Mouse (Mus musculus) liver, embryonic 12.5 days (tissue): ENCODE data around the gene Ptpa. TPM values are rescaled to one million over a fixed set of nuclear protein-coding genes. Genes with fewer than 3 reads are reported as not detected.

Experiments
- ATAC-seq: fragments of 200-750 bp; cut with Nextera tagmentation; 2 replicates; pipeline ENCODE4 v1.8.0; 2017; ENCODE audit warnings: moderate number of reproducible peaks, mild to moderate bottlenecking, moderate library complexity
- H3K27ac ChIP-seq: fragments of 300-500 bp; sonication (generic); 2 replicates; pipeline ENCODE4 v1.5.1; 2016; ENCODE audit warnings: mild to moderate bottlenecking
- H3K27me3 ChIP-seq: fragments of 300-500 bp; sonication (generic); replicated peaks from 2 replicates; pipeline ENCODE4 v1.6.1; 2016; ENCODE audit warnings: mild to moderate bottlenecking, moderate library complexity
- H3K36me3 ChIP-seq: fragments of 300-500 bp; sonication (generic); 2 replicates; pipeline ENCODE4 v1.6.1; 2016; ENCODE audit warnings: mild to moderate bottlenecking, moderate library complexity
- H3K4me1 ChIP-seq: fragments of 300-500 bp; sonication (generic); 2 replicates; pipeline ENCODE4 v1.6.1; 2016
- H3K4me2 ChIP-seq: fragments of 300-500 bp; sonication (generic); 2 replicates; pipeline ENCODE4 v1.6.1; 2016; ENCODE audit warnings: mild to moderate bottlenecking, moderate library complexity
- H3K4me3 ChIP-seq: fragments of 300-500 bp; sonication (generic); 2 replicates; pipeline ENCODE4 v1.5.1; 2016; ENCODE audit warnings: mild to moderate bottlenecking, moderate library complexity
- H3K9ac ChIP-seq: fragments of 300-500 bp; sonication (generic); 2 replicates; pipeline ENCODE4 v1.6.1; 2016; ENCODE audit warnings: mild to moderate bottlenecking, moderate library complexity
- H3K9me3 ChIP-seq: fragments of 300-500 bp; sonication (generic); replicated peaks from 2 replicates; pipeline ENCODE4 v1.6.1; 2016; ENCODE audit warnings: mild to moderate bottlenecking, moderate library complexity
- WGBS: fragments of 180-500 bp; shearing (Covaris S2); methylation state at CpG from one replicate; pipeline ENCODE4 v1.1.7; 2016; ENCODE audit not compliant: insufficient replicate concordance; 5-methylcytosine and 5-hydroxymethylcytosine counted together
- polyA plus RNA-seq: library from polyadenylated mRNA; unstranded; fragments of >200 nt; fragmentation: Nextera tagmentation; extraction: Ambion mirVana; gene quantifications from 2 replicates; pipeline ENCODE4 v1.2.1, GENCODE M21; 2016

Ptpa gene
- polyA plus RNA-seq, 1 experiment from 2014 or later, result 173 TPM

- Histone ChIP-seq H3K4me3 (no peak overlapping the region), H3K27ac (peak overlapping the region; percentile 82), H3K9me3 (no peaks in the 10 kb centered on the region), H3K36me3 (peaks cover 99% of the 10 kb centered on the region), H3K9ac (peak overlapping the region; percentile 39; the same call in 1 of the 2 replicates), H3K4me1 (peaks cover 65% of the 10 kb centered on the region), H3K4me2 (peak overlapping the region; percentile 38), H3K27me3 (no peaks in the 10 kb centered on the region)
- 27% methylated on average over 12 of the region's 12 CpGs for WGBS
- peak; percentile 30; the same call in 1 of the 2 replicates for ATAC-seq
Observed at GRCm38 (mm10) chr2:30440701-30441517, 25.1 kb downstream of the Ptpa start.

- no peak for ATAC-seq
- peak overlapping the region; percentile 82 for H3K27ac ChIP-seq
- H3K4me2 ChIP-seq, result peak overlapping the region; percentile 38
- peaks cover 70% of the 10 kb centered on the region for H3K4me1 ChIP-seq
- 44% methylated on average over 15 of the region's 15 CpGs for WGBS
- no peaks in the 10 kb centered on the region for H3K27me3 ChIP-seq
- peak overlapping the region; percentile 21; the same call in 1 of the 2 replicates for H3K4me3 ChIP-seq
- H3K9ac ChIP-seq, result peak overlapping the region; percentile 39
- H3K36me3 ChIP-seq, result peaks cover 99% of the 10 kb centered on the region
- no peaks in the 10 kb centered on the region for H3K9me3 ChIP-seq
Observed at GRCm38 (mm10) chr2:30441518-30442497, 26.0 kb downstream of the Ptpa start.

DNA sequence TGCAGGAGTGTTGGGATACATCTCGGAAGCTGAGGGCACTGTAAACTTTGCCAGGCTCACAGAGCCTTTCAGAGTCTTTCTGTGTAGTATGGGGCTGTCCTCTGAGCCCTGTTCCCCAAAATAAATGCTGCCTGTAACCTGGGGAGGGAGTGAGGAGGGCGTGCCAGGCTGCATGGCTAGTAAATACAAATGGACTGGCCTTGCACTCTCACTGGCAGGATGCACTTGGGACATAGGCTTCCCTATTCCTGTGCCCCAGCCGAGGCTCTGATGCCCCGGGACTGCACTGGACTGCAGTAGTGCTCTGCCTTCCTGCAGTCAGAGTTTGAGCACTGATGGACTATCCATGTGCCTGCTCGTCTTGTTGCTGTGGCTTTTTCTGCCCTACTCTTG, 26.7 kb downstream of the Ptpa start:
- Histone ChIP-seq H3K9me3 (no peaks in the 10 kb centered on the region), H3K4me3 (peak overlapping the region; percentile 21; the same call in 1 of the 2 replicates), H3K9ac (peak overlapping the region; percentile 39; the same call in 1 of the 2 replicates), H3K27ac (peak overlapping the region; percentile 82), H3K4me2 (peak overlapping the region; percentile 38), H3K4me1 (peaks cover 70% of the 10 kb centered on the region), H3K36me3 (peaks cover 99% of the 10 kb centered on the region), H3K27me3 (no peaks in the 10 kb centered on the region)
- no peak for ATAC-seq
- WGBS, result 71% methylated on average over 5 of the region's 5 CpGs

DNA sequence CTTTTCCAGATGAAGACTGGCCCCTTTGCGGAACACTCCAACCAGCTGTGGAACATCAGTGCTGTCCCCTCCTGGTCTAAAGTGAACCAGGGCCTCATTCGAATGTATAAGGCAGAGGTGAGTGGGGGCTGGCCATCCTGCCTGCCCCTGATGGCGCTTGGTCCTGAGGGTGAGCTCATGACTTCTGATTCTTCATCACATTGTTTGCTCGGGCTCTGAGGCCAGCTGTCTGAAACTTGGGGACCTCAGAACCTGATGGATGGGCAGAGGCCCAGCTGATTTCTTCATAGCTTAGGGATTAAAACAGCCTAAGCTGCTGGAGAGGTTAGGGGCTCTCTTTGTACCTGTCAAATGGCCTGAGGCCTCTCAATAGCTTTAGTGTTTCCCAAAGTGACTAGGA, 27.4 kb downstream of the Ptpa start:
- H3K27ac ChIP-seq, result no peak overlapping the region; the same call in 1 of the 2 replicates
- WGBS, result 71% methylated on average over 4 of the region's 4 CpGs
- H3K27me3 ChIP-seq, result no peaks in the 10 kb centered on the region
- H3K9me3 ChIP-seq, result no peaks in the 10 kb centered on the region
- H3K4me2 ChIP-seq, result no peak overlapping the region
- peaks cover 70% of the 10 kb centered on the region for H3K4me1 ChIP-seq
- peaks cover 99% of the 10 kb centered on the region for H3K36me3 ChIP-seq
- ATAC-seq, result no peak
- no peak overlapping the region for H3K4me3 ChIP-seq
- no peak overlapping the region for H3K9ac ChIP-seq

DNA sequence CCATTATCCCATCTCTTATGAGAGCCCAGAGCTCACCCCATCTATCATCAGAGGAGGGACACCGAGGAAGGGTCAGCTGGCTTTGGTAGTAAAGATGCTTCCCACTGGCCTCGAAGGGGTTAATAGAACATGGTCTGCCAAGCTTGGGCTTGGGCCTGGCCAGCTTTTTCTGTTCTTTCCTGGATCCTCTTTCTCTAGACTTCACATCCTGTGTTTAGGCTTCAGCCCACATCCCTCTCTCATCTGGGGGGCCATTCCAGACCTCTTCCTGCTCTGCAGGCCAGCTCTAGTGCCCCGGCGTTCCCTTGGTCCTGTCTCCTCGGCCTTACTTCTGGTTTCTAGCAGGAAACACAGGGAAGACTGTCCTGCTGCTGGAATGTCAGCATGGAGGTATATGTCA, 28.2 kb downstream of the Ptpa start:
- no peak overlapping the region for H3K4me3 ChIP-seq
- H3K9me3 ChIP-seq, result no peaks in the 10 kb centered on the region
- peaks cover 99% of the 10 kb centered on the region for H3K36me3 ChIP-seq
- peaks cover 70% of the 10 kb centered on the region for H3K4me1 ChIP-seq
- H3K4me2 ChIP-seq, result no peak overlapping the region
- peak overlapping the region; percentile 56; the same call in 1 of the 2 replicates for H3K27ac ChIP-seq
- no peak overlapping the region for H3K9ac ChIP-seq
- no peak for ATAC-seq
- WGBS, result 72% methylated on average over 5 of the region's 5 CpGs
- H3K27me3 ChIP-seq, result no peaks in the 10 kb centered on the region

DNA sequence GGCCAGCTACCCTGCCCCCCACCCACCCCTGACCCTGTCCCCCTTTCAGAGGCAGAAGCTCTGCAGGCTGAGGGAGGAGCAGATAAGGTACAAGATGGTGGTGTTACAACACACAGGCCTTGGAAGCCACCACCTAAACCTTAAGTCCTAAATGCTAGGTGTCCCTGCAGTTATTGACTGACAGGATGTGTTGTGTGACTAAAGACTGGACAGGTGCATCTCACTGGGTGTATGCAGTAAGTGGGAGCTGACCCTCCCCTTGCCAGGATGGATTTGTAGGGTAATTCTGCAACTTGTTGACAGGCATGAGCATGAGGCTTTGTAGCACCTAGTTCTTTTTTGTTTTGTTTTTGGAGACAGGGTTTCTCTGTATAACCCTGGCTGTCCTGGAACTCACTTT, 28.6 kb downstream of the Ptpa start:
- Histone ChIP-seq H3K9me3 (no peaks in the 10 kb centered on the region), H3K4me2 (no peak overlapping the region), H3K27ac (peak overlapping the region; percentile 56; the same call in 1 of the 2 replicates), H3K4me1 (peaks cover 70% of the 10 kb centered on the region), H3K27me3 (no peaks in the 10 kb centered on the region), H3K9ac (no peak overlapping the region), H3K4me3 (no peak overlapping the region), H3K36me3 (peaks cover 99% of the 10 kb centered on the region)
- ATAC-seq, result no peak

- peaks cover 99% of the 10 kb centered on the region for H3K36me3 ChIP-seq
- H3K4me1 ChIP-seq, result peaks cover 62% of the 10 kb centered on the region
- H3K4me2 ChIP-seq, result no peak overlapping the region
- 72% methylated on average over 2 of the region's 2 CpGs for WGBS
- no peaks in the 10 kb centered on the region for H3K27me3 ChIP-seq
- 0 out of 2 replicates have a peak, but pooled peaks cover 4% of the 10 kb centered on the region for H3K9me3 ChIP-seq
- H3K27ac ChIP-seq, result peak overlapping the region; percentile 71
- H3K4me3 ChIP-seq, result no peak overlapping the region
- no peak for ATAC-seq
- H3K9ac ChIP-seq, result no peak overlapping the region
Observed at GRCm38 (mm10) chr2:30445312-30445711, 29.5 kb downstream of the Ptpa start.

- 67% methylated on average over 10 of the region's 10 CpGs for whole genome bisulfite sequencing
- Histone ChIP-seq H3K36me3 (peaks cover 99% of the 10 kb centered on the region), H3K9me3 (0 out of 2 replicates have a peak, but pooled peaks cover 4% of the 10 kb centered on the region), H3K9ac (no peak overlapping the region), H3K4me3 (no peak overlapping the region), H3K27me3 (no peaks in the 10 kb centered on the region), H3K4me2 (no peak overlapping the region), H3K4me1 (peaks cover 45% of the 10 kb centered on the region), H3K27ac (peak overlapping the region; percentile 36; the same call in 1 of the 2 replicates)
- ATAC-seq, result no peak
Observed at GRCm38 (mm10) chr2:30446891-30447826, 31.3 kb downstream of the Ptpa start.

- no peaks in the 10 kb centered on the region for H3K27me3 ChIP-seq
- H3K4me3 ChIP-seq, result no peak overlapping the region
- H3K27ac ChIP-seq, result no peak overlapping the region
- H3K9me3 ChIP-seq, result 0 out of 2 replicates have a peak, but pooled peaks cover 4% of the 10 kb centered on the region
- H3K9ac ChIP-seq, result no peak overlapping the region
- ATAC-seq, result no peak
- H3K36me3 ChIP-seq, result peaks cover 97% of the 10 kb centered on the region
- 93% methylated on average over 7 of the region's 7 CpGs for WGBS
- peaks cover 33% of the 10 kb centered on the region for H3K4me1 ChIP-seq
- H3K4me2 ChIP-seq, result no peak overlapping the region
Observed at GRCm38 (mm10) chr2:30448371-30448770, 32.5 kb downstream of the Ptpa start.

DNA sequence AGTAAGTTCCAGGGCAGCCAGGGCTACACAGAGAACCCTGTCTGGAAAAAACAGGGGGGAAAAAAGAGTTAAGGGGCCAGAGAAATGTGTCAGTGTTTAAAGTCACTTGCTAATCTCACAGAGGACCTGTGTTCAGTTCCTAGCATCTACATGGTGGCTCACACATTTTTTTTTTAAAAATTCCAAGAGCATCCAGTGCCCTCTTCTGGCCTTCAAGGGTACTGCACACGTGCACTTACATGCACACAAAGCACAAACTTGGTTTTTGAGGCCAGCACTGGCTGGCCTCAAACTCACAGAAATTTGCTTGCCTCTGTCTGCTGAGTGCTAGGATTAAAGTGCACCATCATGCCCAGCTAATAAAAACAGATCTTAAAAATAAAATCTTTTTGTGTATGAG, 34.7 kb downstream of the Ptpa start:
- no peak overlapping the region for H3K27ac ChIP-seq
- H3K4me2 ChIP-seq, result no peak overlapping the region
- ATAC-seq, result no peak
- 0 out of 2 replicates have a peak, but pooled peaks cover 4% of the 10 kb centered on the region for H3K9me3 ChIP-seq
- peaks cover 16% of the 10 kb centered on the region for H3K4me1 ChIP-seq
- 58% methylated on average over 1 of the region's 1 CpGs for WGBS
- H3K9ac ChIP-seq, result no peak overlapping the region
- H3K4me3 ChIP-seq, result no peak overlapping the region
- peaks cover 89% of the 10 kb centered on the region for H3K36me3 ChIP-seq
- no peaks in the 10 kb centered on the region for H3K27me3 ChIP-seq

DNA sequence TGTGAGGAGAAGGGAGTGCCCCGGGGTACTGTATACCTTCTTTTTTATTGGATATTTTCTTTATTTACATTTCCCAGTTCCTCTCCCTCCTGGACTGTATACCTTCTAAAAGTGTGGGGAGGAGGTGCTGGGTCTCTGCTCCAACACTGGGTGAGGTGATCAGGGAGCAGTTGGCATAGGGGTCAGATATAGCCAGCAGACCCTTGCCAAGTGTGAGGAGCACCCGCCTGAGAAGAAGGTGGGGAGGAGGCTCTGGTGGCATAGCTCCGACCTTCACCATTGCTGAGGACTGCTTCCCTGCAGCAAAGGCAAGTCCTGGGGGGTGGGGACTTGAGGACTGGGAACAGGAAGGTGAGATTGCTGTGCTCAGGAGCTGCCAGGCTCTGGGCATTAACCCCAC, 35.7 kb downstream of the Ptpa start:
- Histone ChIP-seq H3K4me2 (no peak overlapping the region), H3K27ac (no peak overlapping the region), H3K36me3 (peaks cover 82% of the 10 kb centered on the region), H3K4me1 (peaks cover 11% of the 10 kb centered on the region), H3K9ac (no peak overlapping the region), H3K9me3 (0 out of 2 replicates have a peak, but pooled peaks cover 4% of the 10 kb centered on the region), H3K27me3 (no peaks in the 10 kb centered on the region), H3K4me3 (no peak overlapping the region)
- 88% methylated on average over 3 of the region's 3 CpGs for WGBS
- ATAC-seq, result no peak
